Mouse (Mus musculus): ENCODE results near the gene Efemp1. TPM values are rescaled to one million over a fixed set of nuclear protein-coding genes. Genes with fewer than 3 reads are reported as not detected.

The Efemp1 gene
- polyA plus RNA-seq, 1 experiment from 2014 or later: 2.4 TPM

DNA sequence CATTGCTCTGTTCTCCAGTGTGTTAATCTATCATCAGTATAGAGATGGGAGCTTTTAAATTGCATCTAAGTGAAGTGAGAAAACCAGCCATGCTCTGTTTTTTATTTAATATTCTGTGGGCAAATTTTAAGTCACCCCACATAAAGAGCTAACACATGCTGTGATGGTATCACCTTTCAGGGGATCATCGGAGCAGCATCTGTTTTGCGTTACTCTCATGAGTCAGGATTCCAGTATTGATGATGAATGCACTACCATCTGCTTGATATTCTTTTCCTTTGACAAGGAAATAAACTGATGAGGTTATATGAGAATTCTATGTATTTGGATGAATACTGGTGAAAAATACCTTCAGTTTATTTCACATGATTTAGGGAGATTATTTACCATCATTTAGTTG, 16.1 kb downstream of the Efemp1 start:
- Histone ChIP-seq H3K27ac (no peak overlapping the region), H3K9me3 (replicated peaks) (no peaks in the 10 kb centered on the region), H3K4me3 (replicated peaks) (no peak overlapping the region), H3K4me2 (no peak overlapping the region), H3K36me3 (no peaks in the 10 kb centered on the region), H3K9ac (no peak overlapping the region), H3K4me1 (replicated peaks) (no peaks in the 10 kb centered on the region), H3K27me3 (no peaks in the 10 kb centered on the region)
- ATAC-seq (ENCODE audit: low read depth) (no peak), DNase-seq (no peak)
- 85% methylated on average over 2 of the region's 2 CpGs for WGBS (ENCODE audit: insufficient replicate concordance)

DNA sequence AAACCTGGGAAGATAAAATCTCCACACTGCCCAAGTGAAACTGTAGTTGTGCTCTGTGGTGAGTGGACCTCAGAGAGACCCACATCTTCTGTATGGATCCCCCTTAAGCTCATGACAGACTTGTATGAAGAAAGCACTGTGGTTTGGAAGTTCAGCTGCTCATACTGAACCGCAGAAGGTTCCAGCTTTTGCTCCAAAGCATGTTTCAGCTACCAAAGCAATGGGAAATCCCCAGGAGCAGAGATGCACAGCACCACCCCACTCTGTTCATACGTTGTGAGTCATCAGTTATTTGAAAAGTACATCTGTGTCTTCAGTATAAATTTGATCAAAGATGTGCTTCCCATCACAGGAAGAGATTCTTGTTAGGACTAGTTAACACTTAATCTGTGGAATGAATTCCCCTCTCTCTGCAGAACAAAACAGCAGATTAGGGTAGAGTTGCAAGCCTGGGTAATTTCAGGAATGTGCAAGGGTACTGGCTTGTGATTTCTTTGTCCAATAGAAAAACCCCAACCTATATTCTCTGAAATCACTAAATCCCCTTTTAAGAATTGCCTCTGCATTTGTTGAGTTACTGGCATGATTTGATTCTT, 28.5 kb downstream of the Efemp1 start:
- no peak for DNase-seq
- 45% methylated on average over 2 of the region's 2 CpGs for WGBS (ENCODE audit: insufficient replicate concordance)

DNA sequence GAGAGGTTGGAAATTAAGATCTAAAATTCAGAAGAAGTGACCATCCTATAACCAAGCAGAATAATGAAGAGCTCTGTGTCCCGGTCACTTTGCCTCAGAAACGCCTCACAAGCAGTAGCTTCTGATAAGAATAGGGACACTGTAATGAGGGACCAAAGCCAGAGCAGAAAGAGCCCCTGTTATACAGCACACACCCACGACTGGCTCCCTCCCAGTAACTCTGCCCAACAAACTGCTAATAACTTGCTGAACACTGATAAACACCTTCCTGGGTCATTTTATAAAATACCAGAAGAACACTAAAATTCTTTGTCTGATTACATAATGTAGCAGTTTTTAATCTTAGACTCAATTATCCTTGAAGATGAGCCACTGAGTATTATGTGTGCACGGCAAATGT, 30.1 kb downstream of the Efemp1 start:
- no peaks in the 10 kb centered on the region for H3K9me3 ChIP-seq (replicated peaks)
- H3K4me2 ChIP-seq: no peak overlapping the region
- DNase-seq: no peak
- H3K36me3 ChIP-seq: no peaks in the 10 kb centered on the region
- no peak overlapping the region for H3K9ac ChIP-seq
- no peaks in the 10 kb centered on the region for H3K27me3 ChIP-seq
- no peak overlapping the region for H3K27ac ChIP-seq
- ATAC-seq (ENCODE audit: low read depth): no peak
- H3K4me3 ChIP-seq (replicated peaks): no peak overlapping the region
- 38% methylated on average over 4 of the region's 4 CpGs for WGBS (ENCODE audit: insufficient replicate concordance)
- no peaks in the 10 kb centered on the region for H3K4me1 ChIP-seq (replicated peaks)

More for the DNA sequence above, 28.5 kb downstream of the Efemp1 start:
- H3K27ac ChIP-seq: no peak overlapping the region
- H3K27me3 ChIP-seq: no peaks in the 10 kb centered on the region
- H3K4me3 ChIP-seq (replicated peaks): no peak overlapping the region
- no peak overlapping the region for H3K4me2 ChIP-seq
- no peaks in the 10 kb centered on the region for H3K4me1 ChIP-seq (replicated peaks)
- H3K36me3 ChIP-seq: no peaks in the 10 kb centered on the region
- no peak overlapping the region for H3K9ac ChIP-seq
- no peak for ATAC-seq (ENCODE audit: low read depth)
- no peaks in the 10 kb centered on the region for H3K9me3 ChIP-seq (replicated peaks)

DNA sequence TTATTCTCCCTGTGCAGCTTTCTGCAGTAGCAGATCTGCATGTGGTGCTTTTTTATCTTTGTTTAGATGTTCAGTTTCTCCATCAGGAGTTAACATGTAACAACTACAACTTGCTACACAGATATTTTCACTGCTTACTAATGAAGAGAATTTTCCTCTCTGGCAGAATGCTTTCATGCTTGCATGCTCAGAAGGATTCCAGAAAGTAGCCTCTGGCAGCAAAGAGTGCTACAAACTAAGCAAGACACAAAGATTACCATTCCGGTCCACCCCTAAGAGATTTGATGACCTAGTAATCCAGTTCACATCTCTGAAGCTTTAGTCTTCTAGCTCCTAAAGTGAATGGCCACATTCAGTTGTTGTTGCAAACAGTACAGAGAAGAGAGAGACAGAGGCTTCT, 36.5 kb downstream of the Efemp1 start:
- Histone ChIP-seq H3K4me3 (replicated peaks) (no peak overlapping the region), H3K27me3 (no peaks in the 10 kb centered on the region), H3K9me3 (replicated peaks) (no peaks in the 10 kb centered on the region), H3K4me1 (replicated peaks) (no peaks in the 10 kb centered on the region), H3K9ac (no peak overlapping the region), H3K36me3 (no peaks in the 10 kb centered on the region), H3K4me2 (no peak overlapping the region), H3K27ac (no peak overlapping the region)
- DNase-seq: no peak
- WGBS (ENCODE audit: insufficient replicate concordance): 59% methylated on average over 1 of the region's 1 CpGs
- ATAC-seq (ENCODE audit: low read depth): no peak

DNA sequence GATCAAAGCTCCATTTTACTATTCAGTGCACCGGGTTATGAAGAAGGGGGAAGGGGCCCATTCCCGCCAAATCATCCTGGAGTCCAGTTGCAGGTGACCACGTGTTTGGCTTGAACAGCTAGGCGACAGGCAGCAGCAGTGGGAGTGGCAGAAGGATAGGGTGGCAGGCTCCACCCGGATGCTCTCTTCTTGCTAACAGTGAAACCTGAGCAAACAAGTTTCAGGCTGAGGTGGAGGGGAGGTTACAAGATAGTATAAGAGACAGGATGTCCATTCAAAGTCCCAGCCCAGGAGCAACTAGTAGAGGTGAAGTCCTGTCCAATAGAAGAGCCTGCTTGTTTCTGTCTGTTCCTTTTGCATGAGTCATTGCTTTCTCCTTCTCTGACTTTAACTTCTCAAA, 38.5 kb downstream of the Efemp1 start:
- 48% methylated on average over 5 of the region's 5 CpGs for WGBS (ENCODE audit: insufficient replicate concordance)
- no peak overlapping the region for H3K4me2 ChIP-seq
- no peak for ATAC-seq (ENCODE audit: low read depth)

DNA sequence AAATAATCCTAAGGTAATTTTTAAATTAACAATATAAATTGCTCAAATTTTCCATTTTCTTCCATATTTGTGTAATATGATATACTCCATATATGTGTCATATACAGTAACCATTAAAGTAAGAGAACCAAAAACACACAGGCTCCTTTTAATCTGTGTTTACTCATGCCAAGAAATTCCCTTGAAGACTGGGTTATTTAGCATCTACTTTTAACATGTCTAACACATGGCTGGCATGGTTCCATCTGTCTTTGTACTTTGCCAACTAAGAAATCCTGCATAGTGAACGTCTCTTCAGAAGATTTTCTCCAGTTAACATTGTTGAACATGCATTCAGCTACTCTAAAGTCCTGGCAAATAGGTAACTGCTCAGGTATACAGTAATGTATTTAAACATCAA, 46.4 kb downstream of the Efemp1 start:
- WGBS (ENCODE audit: insufficient replicate concordance): 53% methylated on average over 1 of the region's 1 CpGs

More for the DNA sequence above, 38.5 kb downstream of the Efemp1 start:
- no peaks in the 10 kb centered on the region for H3K27me3 ChIP-seq
- H3K4me1 ChIP-seq (replicated peaks): no peaks in the 10 kb centered on the region
- H3K9ac ChIP-seq: no peak overlapping the region
- H3K9me3 ChIP-seq (replicated peaks): no peaks in the 10 kb centered on the region
- H3K36me3 ChIP-seq: no peaks in the 10 kb centered on the region
- no peak for DNase-seq
- no peak overlapping the region for H3K27ac ChIP-seq
- H3K4me3 ChIP-seq (replicated peaks): no peak overlapping the region

DNA sequence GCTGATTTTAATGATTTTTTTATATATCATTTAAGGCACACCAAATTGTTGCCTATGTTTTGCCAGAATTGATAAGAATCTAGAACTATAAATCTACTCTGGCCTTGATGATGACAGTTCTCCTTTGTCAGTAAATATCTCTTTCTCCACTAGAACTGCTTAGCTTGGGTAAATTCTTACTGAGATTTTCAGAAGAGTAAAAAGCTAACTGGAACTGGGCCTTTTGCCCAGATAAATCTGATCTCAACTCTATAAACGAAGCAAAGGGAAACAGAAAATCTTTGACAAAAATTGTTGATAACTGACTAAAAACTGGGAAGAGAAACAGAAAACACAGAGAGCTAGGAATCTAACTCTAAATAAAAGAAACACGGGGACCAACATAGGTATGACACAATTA, 51.6 kb downstream of the Efemp1 start:
- Histone ChIP-seq H3K27ac (no peak overlapping the region), H3K9me3 (replicated peaks) (no peaks in the 10 kb centered on the region), H3K9ac (no peak overlapping the region), H3K27me3 (no peaks in the 10 kb centered on the region), H3K4me1 (replicated peaks) (no peaks in the 10 kb centered on the region), H3K36me3 (no peaks in the 10 kb centered on the region), H3K4me2 (no peak overlapping the region), H3K4me3 (replicated peaks) (no peak overlapping the region)
- DNase-seq: no peak
- WGBS (ENCODE audit: insufficient replicate concordance): 53% methylated on average over 2 of the region's 2 CpGs
- no peak for ATAC-seq (ENCODE audit: low read depth)

More for the DNA sequence above, 46.4 kb downstream of the Efemp1 start:
- no peak for DNase-seq
- no peak overlapping the region for H3K4me2 ChIP-seq
- H3K4me3 ChIP-seq (replicated peaks): no peak overlapping the region
- ATAC-seq (ENCODE audit: low read depth): no peak
- no peak overlapping the region for H3K9ac ChIP-seq
- H3K27me3 ChIP-seq: no peaks in the 10 kb centered on the region
- H3K9me3 ChIP-seq (replicated peaks): no peaks in the 10 kb centered on the region
- H3K27ac ChIP-seq: no peak overlapping the region
- no peaks in the 10 kb centered on the region for H3K4me1 ChIP-seq (replicated peaks)
- H3K36me3 ChIP-seq: no peaks in the 10 kb centered on the region

DNA sequence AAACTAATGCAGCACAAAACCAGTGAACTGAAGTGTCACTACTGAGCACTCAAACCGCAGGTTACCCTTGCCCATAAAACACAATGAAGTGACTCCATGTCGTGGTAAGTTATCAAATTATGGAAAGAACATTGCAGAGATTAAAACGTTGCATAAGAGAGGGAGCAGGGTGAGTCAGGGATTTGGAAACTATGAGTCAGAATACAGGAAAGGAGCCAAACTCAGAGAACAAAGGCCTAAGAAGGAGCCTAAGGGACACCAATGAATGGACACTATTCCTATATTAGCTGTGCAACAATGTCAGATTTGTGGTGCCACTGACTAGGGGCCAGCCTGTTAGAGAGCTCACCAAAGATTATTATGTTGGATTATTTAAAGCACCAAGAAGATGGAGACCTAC, 53.3 kb downstream of the Efemp1 start:
- Histone ChIP-seq H3K9ac (no peak overlapping the region), H3K36me3 (no peaks in the 10 kb centered on the region), H3K4me3 (replicated peaks) (no peak overlapping the region), H3K27me3 (no peaks in the 10 kb centered on the region), H3K4me1 (replicated peaks) (no peaks in the 10 kb centered on the region), H3K4me2 (no peak overlapping the region), H3K27ac (no peak overlapping the region), H3K9me3 (replicated peaks) (no peaks in the 10 kb centered on the region)
- DNase-seq (no peak), ATAC-seq (ENCODE audit: low read depth) (no peak)
- 47% methylated on average over 3 of the region's 3 CpGs for WGBS (ENCODE audit: insufficient replicate concordance)

DNA sequence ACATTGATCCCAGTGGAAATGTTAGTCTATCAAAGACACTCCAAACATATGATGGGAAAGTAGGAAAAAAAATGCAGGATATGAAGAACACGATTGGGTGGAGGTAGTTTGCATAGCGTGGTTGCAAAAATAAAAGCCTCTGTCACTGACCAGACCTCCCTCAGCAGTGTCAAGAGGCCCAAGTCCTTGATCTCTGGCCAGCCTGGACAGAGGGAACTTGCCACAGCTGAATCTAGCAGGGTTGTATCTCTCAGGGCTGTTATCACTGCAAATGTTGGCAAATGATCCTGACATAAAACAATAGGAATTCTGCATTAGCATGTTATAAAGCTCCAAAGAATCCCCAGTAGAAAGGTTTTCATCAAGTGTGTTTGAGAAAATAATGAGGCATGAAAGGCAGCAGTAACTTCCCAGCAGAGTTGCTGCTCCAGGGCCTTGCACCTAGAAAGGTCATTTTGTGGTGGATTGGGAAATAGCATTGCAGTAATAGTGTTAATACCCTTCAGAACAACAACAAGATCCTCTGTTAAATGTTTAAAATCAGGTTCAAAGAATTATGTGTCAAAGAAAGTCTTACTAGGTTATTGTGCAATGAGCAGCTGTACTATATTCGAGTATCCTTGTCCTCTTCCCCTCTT, 56.0 kb downstream of the Efemp1 start:
- Histone ChIP-seq H3K9me3 (replicated peaks) (no peaks in the 10 kb centered on the region), H3K4me2 (no peak overlapping the region), H3K27ac (no peak overlapping the region), H3K36me3 (no peaks in the 10 kb centered on the region), H3K9ac (no peak overlapping the region), H3K4me1 (replicated peaks) (no peaks in the 10 kb centered on the region), H3K27me3 (no peaks in the 10 kb centered on the region), H3K4me3 (replicated peaks) (no peak overlapping the region)
- DNase-seq (no peak), ATAC-seq (ENCODE audit: low read depth) (no peak)
- 33% methylated on average over 3 of the region's 3 CpGs for WGBS (ENCODE audit: insufficient replicate concordance)

DNA sequence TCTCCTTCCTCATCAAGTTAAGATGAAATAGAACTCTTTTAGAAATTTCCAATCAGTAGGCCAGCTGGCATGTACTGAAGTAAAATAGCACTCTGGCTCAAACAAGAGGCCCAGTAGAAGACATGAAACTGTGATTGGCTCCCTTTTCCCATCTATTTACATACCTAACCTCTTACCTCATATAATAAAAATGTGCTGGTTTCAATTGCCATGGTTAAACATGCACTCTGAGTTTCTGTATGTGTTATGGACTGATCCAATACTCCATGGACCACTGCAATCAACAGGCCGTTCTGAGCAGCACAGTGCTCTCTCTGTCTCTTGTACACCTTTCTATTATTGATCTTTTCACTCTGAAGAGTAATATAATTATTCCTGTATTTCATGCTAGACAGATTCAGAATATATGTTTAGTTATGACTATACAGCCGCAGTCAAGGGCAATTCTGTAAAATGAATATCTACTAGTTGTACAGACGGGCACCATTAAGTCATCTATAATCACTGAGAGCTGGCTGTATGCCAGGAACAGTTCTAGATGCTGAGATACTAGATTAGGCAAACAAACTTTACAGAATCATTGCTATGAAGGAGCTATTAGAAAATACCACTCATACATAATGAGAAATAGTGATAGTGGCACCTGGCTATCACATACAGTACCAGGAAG, 59.6 kb downstream of the Efemp1 start:
- Histone ChIP-seq H3K4me2 (no peak overlapping the region), H3K27me3 (no peaks in the 10 kb centered on the region), H3K9ac (no peak overlapping the region), H3K4me3 (replicated peaks) (no peak overlapping the region), H3K27ac (no peak overlapping the region), H3K36me3 (no peaks in the 10 kb centered on the region), H3K4me1 (replicated peaks) (no peaks in the 10 kb centered on the region), H3K9me3 (replicated peaks) (no peaks in the 10 kb centered on the region)
- DNase-seq (no peak), ATAC-seq (ENCODE audit: low read depth) (no peak)
- WGBS (ENCODE audit: insufficient replicate concordance): 58% methylated on average over 3 of the region's 3 CpGs

DNA sequence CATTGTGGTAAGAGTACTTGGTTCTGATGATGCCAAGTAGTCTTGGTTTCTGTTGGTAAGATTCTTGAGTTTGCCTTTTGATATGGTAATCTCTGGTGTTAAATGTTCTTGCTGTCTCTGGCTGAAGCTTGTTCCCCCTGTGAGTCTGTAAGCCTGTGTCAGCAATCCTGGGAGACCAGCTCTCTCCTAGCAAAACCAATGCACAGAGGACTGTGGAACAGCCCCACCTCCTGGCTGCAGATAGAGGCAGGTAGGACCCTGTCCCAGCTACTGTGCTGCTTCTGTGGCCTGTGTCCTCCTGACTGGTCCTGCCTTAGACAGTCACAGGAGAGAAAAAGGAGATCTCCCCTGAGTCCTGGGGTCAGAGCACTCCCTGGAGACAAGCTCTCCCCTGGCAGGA, 81.4 kb downstream of the Efemp1 start:
- H3K4me1 ChIP-seq (replicated peaks): no peaks in the 10 kb centered on the region
- H3K4me2 ChIP-seq: no peak overlapping the region
- DNase-seq (no peak), ATAC-seq (ENCODE audit: low read depth) (no peak)
- H3K36me3 ChIP-seq: no peaks in the 10 kb centered on the region
- no peak overlapping the region for H3K27ac ChIP-seq
- H3K9ac ChIP-seq: no peak overlapping the region
- H3K4me3 ChIP-seq (replicated peaks): no peak overlapping the region
- H3K9me3 ChIP-seq (replicated peaks): no peaks in the 10 kb centered on the region
- no peaks in the 10 kb centered on the region for H3K27me3 ChIP-seq

DNA sequence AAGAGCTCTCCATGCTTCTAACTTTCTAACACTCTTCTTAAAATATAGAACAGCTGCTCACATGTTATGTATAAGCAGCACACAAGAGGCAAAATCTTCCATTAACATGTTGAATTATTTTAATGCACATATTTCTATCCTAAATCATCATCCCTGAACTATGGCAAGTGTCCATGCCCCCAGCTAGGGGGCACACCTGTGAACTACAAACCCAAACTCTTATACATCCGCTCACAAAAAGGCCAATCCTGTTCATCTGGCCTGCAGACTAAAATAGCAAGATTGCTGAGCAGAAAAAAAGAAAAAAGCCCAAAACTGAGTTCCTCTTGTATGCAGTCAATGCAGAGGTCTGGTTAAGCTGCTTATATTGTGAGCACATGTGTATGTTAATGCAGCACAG, 86.6 kb downstream of the Efemp1 start:
- Histone ChIP-seq H3K9ac (no peak overlapping the region), H3K4me2 (no peak overlapping the region), H3K27me3 (no peaks in the 10 kb centered on the region), H3K9me3 (replicated peaks) (no peaks in the 10 kb centered on the region), H3K4me1 (replicated peaks) (no peaks in the 10 kb centered on the region), H3K27ac (no peak overlapping the region), H3K4me3 (replicated peaks) (no peak overlapping the region), H3K36me3 (no peaks in the 10 kb centered on the region)
- DNase-seq (no peak), ATAC-seq (ENCODE audit: low read depth) (no peak)
- 58% methylated on average over 1 of the region's 1 CpGs for WGBS (ENCODE audit: insufficient replicate concordance)

Measured in liver, embryonic 13.5 days (tissue).